Mouse (Mus musculus) kidney, adult 2 months (tissue): Measurements from ENCODE around the gene Gna12.

Source experiments
- CTCF ChIP-seq: fragments of 200-500 bp; conservative IDR thresholded peaks from 2 replicates; pipeline ENCODE4 v1.5.1; 2011; ENCODE audit warnings: low read depth, mild to moderate bottlenecking, control low read depth, low read length, moderate library complexity, mixed read lengths; ENCODE audit not compliant: insufficient read depth, insufficient read length
- POLR2A ChIP-seq: fragments of 200-500 bp; IDR thresholded peaks from one replicate; pipeline ENCODE4 v1.6.1; 2011; ENCODE audit warnings: low read depth, low read length, control low read depth

DNA sequence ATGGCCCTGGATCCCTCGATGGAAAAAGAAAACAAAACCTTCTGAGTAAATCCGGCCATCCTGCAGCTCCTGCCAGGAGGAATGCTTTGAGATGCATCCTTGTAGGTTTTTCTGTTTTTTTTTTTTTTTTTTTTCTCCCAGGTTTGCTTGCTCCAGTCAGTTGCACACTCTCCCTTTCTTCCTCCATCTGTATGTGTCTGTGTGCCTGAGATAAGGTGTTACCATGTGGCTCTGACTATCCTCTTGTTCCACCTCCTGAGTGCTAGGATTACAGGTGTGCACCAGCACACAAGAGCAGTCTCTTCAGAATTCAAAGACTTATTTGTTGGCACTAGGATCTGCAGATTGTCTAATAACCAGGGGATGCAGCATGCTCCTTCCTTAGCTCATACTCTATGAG lies 23.3 kb downstream of the Gna12 start:
- TF ChIP-seq CTCF = no peak
- TF ChIP-seq POLR2A = no peak
